Mouse (Mus musculus): Measurements from ENCODE around the gene Slc25a29.

GRCm38 (mm10) chr12:108842663-108843062 is 7.0 kb upstream of the Slc25a29 start:
- TF ChIP-seq POLR2A (IDR thresholded peaks at IDR 0.05; ENCODE audit: borderline replicate concordance, low read depth, low read length) (no peak), CTCF (IDR thresholded peaks at IDR 0.05; ENCODE audit: low read depth, low read length) (no peak)
